Mouse (Mus musculus) ovary, adult 18-20 months (tissue): ENCODE results near the gene Nsmce1.
A peak's percentile ranks its signal among the peaks of the same experiment; 100 is the strongest.

Experiments used
- DNase-seq: peaks from one replicate; pipeline ENCODE4 v3.0.0; 2022; ENCODE audit warnings: low spot score, mixed read lengths

Gene Nsmce1

GRCm38 (mm10) chr7:125489636-125490035, 1.8 kb downstream of the Nsmce1 start:
- no peak for DNase-seq

- no peak for DNase-seq
Observed at GRCm38 (mm10) chr7:125488706-125489105, 2.7 kb downstream of the Nsmce1 start.

GRCm38 (mm10) chr7:125487126-125487525, 4.3 kb downstream of the Nsmce1 start:
- no peak for DNase-seq

- DNase-seq, result no peak
Observed at GRCm38 (mm10) chr7:125486121-125486630, 5.2 kb downstream of the Nsmce1 start.

- peak; percentile 35 for DNase-seq
Observed at GRCm38 (mm10) chr7:125484791-125485190, 6.6 kb downstream of the Nsmce1 start.

GRCm38 (mm10) chr7:125482886-125483285, 8.5 kb downstream of the Nsmce1 start:
- DNase-seq, result no peak

GRCm38 (mm10) chr7:125482339-125482738, 9.1 kb downstream of the Nsmce1 start:
- DNase-seq, result no peak

GRCm38 (mm10) chr7:125480518-125480917, 10.9 kb downstream of the Nsmce1 start:
- no peak for DNase-seq

GRCm38 (mm10) chr7:125478391-125478984, 12.9 kb downstream of the Nsmce1 start:
- DNase-seq, result no peak

- no peak for DNase-seq
Observed at GRCm38 (mm10) chr7:125475601-125476251, 15.7 kb downstream of the Nsmce1 start.

GRCm38 (mm10) chr7:125474535-125474934, 16.9 kb downstream of the Nsmce1 start:
- DNase-seq, result no peak

- peak; percentile 75 for DNase-seq
Observed at GRCm38 (mm10) chr7:125471991-125472741, 19.2 kb downstream of the Nsmce1 start.

GRCm38 (mm10) chr7:125470901-125471300, 20.5 kb downstream of the Nsmce1 start:
- DNase-seq, result no peak

- DNase-seq, result peak; percentile 43
Observed at GRCm38 (mm10) chr7:125469937-125470336, 21.5 kb downstream of the Nsmce1 start.

- DNase-seq, result no peak
Observed at GRCm38 (mm10) chr7:125462200-125462599, 29.2 kb downstream of the Nsmce1 start.

GRCm38 (mm10) chr7:125453671-125454070, 37.7 kb downstream of the Nsmce1 start:
- no peak for DNase-seq

- DNase-seq, result no peak
Observed at GRCm38 (mm10) chr7:125451078-125451477, 40.3 kb downstream of the Nsmce1 start.

GRCm38 (mm10) chr7:125450678-125451077, 40.7 kb downstream of the Nsmce1 start:
- DNase-seq, result no peak

GRCm38 (mm10) chr7:125444464-125445401, 46.7 kb downstream of the Nsmce1 start, which contains the start of gene Kdm8:
TSS of gene Kdm8 (plus strand) at chr7:125444676.
- peak; percentile 86 for DNase-seq

GRCm38 (mm10) chr7:125444076-125444463, 47.3 kb downstream of the Nsmce1 start:
- DNase-seq, result no peak

- DNase-seq, result no peak
Observed at GRCm38 (mm10) chr7:125442323-125442722, 49.1 kb downstream of the Nsmce1 start.
